Mouse (Mus musculus): Measurements from ENCODE around the gene B3gnt6. TPM values are rescaled to one million over a fixed set of nuclear protein-coding genes. Genes with fewer than 3 reads are reported as not detected.
A peak's percentile ranks its signal among the peaks of the same experiment; 100 is the strongest.

The B3gnt6 gene
- polyA plus RNA-seq, 1 experiment from 2014 or later = not detected

DNA sequence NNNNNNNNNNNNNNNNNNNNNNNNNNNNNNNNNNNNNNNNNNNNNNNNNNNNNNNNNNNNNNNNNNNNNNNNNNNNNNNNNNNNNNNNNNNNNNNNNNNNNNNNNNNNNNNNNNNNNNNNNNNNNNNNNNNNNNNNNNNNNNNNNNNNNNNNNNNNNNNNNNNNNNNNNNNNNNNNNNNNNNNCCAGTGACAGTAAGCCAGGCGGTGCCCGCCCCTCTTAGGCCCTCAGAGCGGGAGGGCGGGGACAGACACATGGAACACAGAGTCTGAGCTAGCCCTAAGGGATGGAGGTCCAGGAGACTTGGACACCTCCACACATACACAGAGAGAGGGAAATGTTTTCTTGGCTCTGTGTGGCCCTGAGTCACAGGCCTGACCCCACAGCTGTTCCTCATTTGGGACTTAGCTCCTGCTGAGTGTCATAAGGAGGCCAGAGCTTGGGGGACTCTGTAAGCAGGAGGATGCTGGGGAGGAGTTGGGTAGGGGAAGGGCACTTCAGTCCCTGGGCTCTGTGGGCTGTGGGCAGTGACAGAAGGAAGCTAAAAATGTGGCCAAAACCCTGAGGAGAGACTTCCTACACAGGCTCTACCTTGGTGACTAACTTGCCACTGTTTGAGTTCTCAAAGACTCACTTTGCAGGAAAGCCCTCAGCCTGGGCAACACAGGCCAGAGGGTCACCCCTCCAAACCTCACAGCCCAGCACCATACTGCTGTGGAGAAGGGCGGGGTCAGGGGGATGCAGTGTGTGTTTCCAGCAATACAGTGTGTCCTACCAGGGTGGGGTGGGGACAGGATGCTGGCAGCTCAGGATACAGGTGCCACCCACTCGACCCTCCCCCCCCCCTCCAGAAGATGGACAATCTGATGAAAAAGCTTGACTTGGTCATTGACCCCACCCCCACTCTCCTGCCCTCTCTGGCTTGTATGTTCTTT lies 27.9 kb downstream of the B3gnt6 start:
- Histone ChIP-seq H3K4me2 (ENCODE audit: low read depth, low read length) (no peak overlapping the region), H3K9ac (ENCODE audit: low read depth, low read length) (no peak overlapping the region)
- peak; percentile 71 for ATAC-seq

DNA sequence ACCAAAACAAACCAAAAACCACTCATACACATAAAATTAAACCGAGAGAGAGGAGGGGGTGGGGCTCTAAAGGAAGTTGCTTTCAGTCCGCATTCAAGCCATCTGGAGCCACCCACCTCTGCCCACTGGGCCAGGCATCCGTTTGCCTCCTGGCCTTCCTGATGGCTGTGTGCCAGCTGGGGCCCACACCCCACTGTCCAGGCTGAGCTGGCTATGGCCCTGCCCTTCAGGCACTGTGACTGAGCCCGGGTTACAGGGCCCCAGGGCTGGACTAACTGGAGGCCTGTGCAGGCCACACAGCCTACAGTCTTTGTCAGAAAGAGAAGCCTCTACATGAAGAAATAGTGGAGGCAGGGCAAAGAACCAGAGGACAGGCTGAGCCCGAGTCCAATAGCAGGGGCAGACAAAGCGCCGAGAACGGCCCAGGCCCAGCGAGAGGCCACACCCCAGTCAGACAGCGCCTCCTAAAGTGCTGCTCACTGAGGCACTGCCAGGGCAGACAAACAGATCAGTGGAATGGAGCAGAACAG lies 34.2 kb downstream of the B3gnt6 start:
- peak overlapping the region; percentile 51 for H3K9ac ChIP-seq (ENCODE audit: low read depth, low read length)

More for the DNA sequence above, 27.9 kb downstream of the B3gnt6 start:
- H3K27ac ChIP-seq (ENCODE audit: low read length) = 0 out of 2 replicates have a peak overlapping the region, but pooled peaks have one; percentile 34
- H3K4me3 ChIP-seq (ENCODE audit: low read length) = no peak overlapping the region
- H3K27me3 ChIP-seq (replicated peaks; ENCODE audit: control insufficient read depth, insufficient read depth, low read length) = no peaks in the 10 kb centered on the region
- peaks cover 20% of the 10 kb centered on the region for H3K4me1 ChIP-seq (ENCODE audit: control insufficient read depth, insufficient read depth, low read length)
- no peaks in the 10 kb centered on the region for H3K36me3 ChIP-seq (ENCODE audit: control insufficient read depth, insufficient read depth, low read length)
- 68% methylated on average over 6 of the region's 6 CpGs for WGBS
- H3K9me3 ChIP-seq (ENCODE audit: control insufficient read depth, low read length) = no peaks in the 10 kb centered on the region

GRCm38 (mm10) chr7:98164382-98164998 lies 34.8 kb downstream of the B3gnt6 start:
- Histone ChIP-seq H3K4me1 (ENCODE audit: control insufficient read depth, insufficient read depth, low read length) (peaks cover 48% of the 10 kb centered on the region), H3K9ac (ENCODE audit: low read depth, low read length) (peak overlapping the region; percentile 51; the same call in 1 of the 2 replicates), H3K4me3 (ENCODE audit: low read length) (no peak overlapping the region), H3K27ac (ENCODE audit: low read length) (peak overlapping the region; percentile 79), H3K36me3 (ENCODE audit: control insufficient read depth, insufficient read depth, low read length) (no peaks in the 10 kb centered on the region), H3K9me3 (ENCODE audit: control insufficient read depth, low read length) (no peaks in the 10 kb centered on the region), H3K4me2 (ENCODE audit: low read depth, low read length) (no peak overlapping the region), H3K27me3 (replicated peaks; ENCODE audit: control insufficient read depth, insufficient read depth, low read length) (no peaks in the 10 kb centered on the region)
- ATAC-seq = no peak
- 73% methylated on average over 9 of the region's 9 CpGs for WGBS

More for the DNA sequence above, 34.2 kb downstream of the B3gnt6 start:
- H3K4me1 ChIP-seq (ENCODE audit: control insufficient read depth, insufficient read depth, low read length) = peaks cover 42% of the 10 kb centered on the region
- 46% methylated on average over 10 of the region's 10 CpGs for WGBS
- H3K36me3 ChIP-seq (ENCODE audit: control insufficient read depth, insufficient read depth, low read length) = no peaks in the 10 kb centered on the region
- H3K27ac ChIP-seq (ENCODE audit: low read length) = peak overlapping the region; percentile 79
- peak; percentile 80 for ATAC-seq
- H3K4me3 ChIP-seq (ENCODE audit: low read length) = no peak overlapping the region
- no peaks in the 10 kb centered on the region for H3K27me3 ChIP-seq (replicated peaks; ENCODE audit: control insufficient read depth, insufficient read depth, low read length)
- H3K9me3 ChIP-seq (ENCODE audit: control insufficient read depth, low read length) = no peaks in the 10 kb centered on the region
- H3K4me2 ChIP-seq (ENCODE audit: low read depth, low read length) = no peak overlapping the region; the same call in 1 of the 2 replicates

DNA sequence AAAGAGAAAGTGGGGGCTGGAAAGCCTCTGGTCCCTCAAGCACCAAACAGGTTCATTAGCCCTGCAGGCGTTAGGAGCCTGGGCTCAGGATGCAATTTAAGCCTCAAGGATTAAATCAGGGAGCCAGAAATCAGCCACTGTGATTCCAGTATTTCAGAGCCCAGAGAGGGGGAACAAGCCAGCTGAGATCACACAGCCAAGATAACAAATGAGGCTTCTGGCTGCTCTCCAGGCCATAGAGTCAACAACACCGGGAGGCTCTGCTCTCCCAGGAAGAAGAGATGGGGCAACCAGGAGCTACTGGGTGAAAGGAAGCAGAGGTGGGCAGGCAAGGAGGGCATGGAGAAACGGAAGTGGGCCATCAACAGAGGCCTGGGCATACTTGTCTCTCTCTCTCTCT lies 35.6 kb downstream of the B3gnt6 start:
- WGBS = 43% methylated on average over 3 of the region's 3 CpGs
- Histone ChIP-seq H3K36me3 (ENCODE audit: control insufficient read depth, insufficient read depth, low read length) (no peaks in the 10 kb centered on the region), H3K9me3 (ENCODE audit: control insufficient read depth, low read length) (no peaks in the 10 kb centered on the region), H3K4me3 (ENCODE audit: low read length) (no peak overlapping the region), H3K4me1 (ENCODE audit: control insufficient read depth, insufficient read depth, low read length) (peaks cover 56% of the 10 kb centered on the region), H3K27me3 (replicated peaks; ENCODE audit: control insufficient read depth, insufficient read depth, low read length) (no peaks in the 10 kb centered on the region), H3K27ac (ENCODE audit: low read length) (0 out of 2 replicates have a peak overlapping the region, but pooled peaks have one; percentile 15), H3K4me2 (ENCODE audit: low read depth, low read length) (no peak overlapping the region), H3K9ac (ENCODE audit: low read depth, low read length) (no peak overlapping the region)
- no peak for ATAC-seq

DNA sequence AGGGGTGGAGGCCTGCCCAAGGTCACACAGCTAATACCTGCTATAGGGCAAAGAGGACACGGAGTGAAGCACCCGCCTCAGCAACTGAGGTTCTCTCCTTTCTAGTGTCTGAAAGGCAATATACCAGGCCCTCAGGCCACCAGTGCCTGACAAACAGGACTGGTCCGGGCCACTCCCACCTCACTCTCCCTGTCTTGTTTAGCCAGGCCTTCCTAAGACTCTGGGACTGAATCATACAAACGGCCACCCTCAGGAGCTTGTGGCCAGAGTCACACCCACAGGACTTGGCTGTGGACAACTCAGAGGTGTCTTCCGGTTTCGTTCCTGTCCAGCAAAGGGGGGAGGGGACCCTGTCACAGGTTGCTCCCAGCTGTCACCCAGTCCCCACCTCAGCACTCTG lies 37.0 kb downstream of the B3gnt6 start:
- Histone ChIP-seq H3K4me1 (ENCODE audit: control insufficient read depth, insufficient read depth, low read length) (peaks cover 70% of the 10 kb centered on the region), H3K4me3 (ENCODE audit: low read length) (no peak overlapping the region), H3K27ac (ENCODE audit: low read length) (no peak overlapping the region), H3K4me2 (ENCODE audit: low read depth, low read length) (no peak overlapping the region), H3K9ac (ENCODE audit: low read depth, low read length) (no peak overlapping the region), H3K36me3 (ENCODE audit: control insufficient read depth, insufficient read depth, low read length) (no peaks in the 10 kb centered on the region), H3K27me3 (replicated peaks; ENCODE audit: control insufficient read depth, insufficient read depth, low read length) (no peaks in the 10 kb centered on the region), H3K9me3 (ENCODE audit: control insufficient read depth, low read length) (no peaks in the 10 kb centered on the region)
- WGBS = 44% methylated on average over 6 of the region's 6 CpGs
- ATAC-seq = no peak

- Histone ChIP-seq H3K9ac (ENCODE audit: low read depth, low read length) (peak overlapping the region; percentile 27; the same call in 1 of the 2 replicates), H3K27me3 (replicated peaks; ENCODE audit: control insufficient read depth, insufficient read depth, low read length) (no peaks in the 10 kb centered on the region), H3K4me3 (ENCODE audit: low read length) (no peak overlapping the region), H3K36me3 (ENCODE audit: control insufficient read depth, insufficient read depth, low read length) (no peaks in the 10 kb centered on the region), H3K27ac (ENCODE audit: low read length) (0 out of 2 replicates have a peak overlapping the region, but pooled peaks have one; percentile 40), H3K4me1 (ENCODE audit: control insufficient read depth, insufficient read depth, low read length) (peaks cover 75% of the 10 kb centered on the region), H3K4me2 (ENCODE audit: low read depth, low read length) (no peak overlapping the region), H3K9me3 (ENCODE audit: control insufficient read depth, low read length) (no peaks in the 10 kb centered on the region)
- 47% methylated on average over 8 of the region's 8 CpGs for WGBS
- no peak for ATAC-seq
These were observed 39.1 kb downstream of the B3gnt6 start for GRCm38 (mm10) chr7:98160041-98160740.

DNA sequence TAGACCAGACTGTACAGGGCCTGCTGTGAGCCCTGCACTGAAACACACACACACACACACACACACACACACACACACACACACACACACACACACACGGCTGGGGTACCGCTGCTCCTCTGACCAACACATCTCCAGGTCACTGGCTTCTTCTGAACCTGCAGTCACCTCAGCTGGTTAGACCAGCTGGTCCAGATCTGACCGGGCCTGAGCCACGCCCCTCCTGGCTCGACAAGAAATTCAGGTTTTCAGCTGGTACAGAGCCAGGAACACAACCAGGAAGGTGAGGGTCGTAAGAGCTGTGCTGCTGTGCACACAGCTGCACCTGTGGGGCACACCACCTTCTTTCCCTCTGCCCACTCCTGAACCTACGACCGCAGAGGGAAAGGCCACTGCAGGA lies 40.8 kb downstream of the B3gnt6 start:
- Histone ChIP-seq H3K4me2 (ENCODE audit: low read depth, low read length) (no peak overlapping the region), H3K36me3 (ENCODE audit: control insufficient read depth, insufficient read depth, low read length) (no peaks in the 10 kb centered on the region), H3K4me3 (ENCODE audit: low read length) (no peak overlapping the region), H3K4me1 (ENCODE audit: control insufficient read depth, insufficient read depth, low read length) (peaks cover 62% of the 10 kb centered on the region), H3K27ac (ENCODE audit: low read length) (peak overlapping the region; percentile 30; the same call in 1 of the 2 replicates), H3K27me3 (replicated peaks; ENCODE audit: control insufficient read depth, insufficient read depth, low read length) (no peaks in the 10 kb centered on the region), H3K9ac (ENCODE audit: low read depth, low read length) (no peak overlapping the region), H3K9me3 (ENCODE audit: control insufficient read depth, low read length) (no peaks in the 10 kb centered on the region)
- ATAC-seq = peak; percentile 69
- 31% methylated on average over 8 of the region's 8 CpGs for WGBS

DNA sequence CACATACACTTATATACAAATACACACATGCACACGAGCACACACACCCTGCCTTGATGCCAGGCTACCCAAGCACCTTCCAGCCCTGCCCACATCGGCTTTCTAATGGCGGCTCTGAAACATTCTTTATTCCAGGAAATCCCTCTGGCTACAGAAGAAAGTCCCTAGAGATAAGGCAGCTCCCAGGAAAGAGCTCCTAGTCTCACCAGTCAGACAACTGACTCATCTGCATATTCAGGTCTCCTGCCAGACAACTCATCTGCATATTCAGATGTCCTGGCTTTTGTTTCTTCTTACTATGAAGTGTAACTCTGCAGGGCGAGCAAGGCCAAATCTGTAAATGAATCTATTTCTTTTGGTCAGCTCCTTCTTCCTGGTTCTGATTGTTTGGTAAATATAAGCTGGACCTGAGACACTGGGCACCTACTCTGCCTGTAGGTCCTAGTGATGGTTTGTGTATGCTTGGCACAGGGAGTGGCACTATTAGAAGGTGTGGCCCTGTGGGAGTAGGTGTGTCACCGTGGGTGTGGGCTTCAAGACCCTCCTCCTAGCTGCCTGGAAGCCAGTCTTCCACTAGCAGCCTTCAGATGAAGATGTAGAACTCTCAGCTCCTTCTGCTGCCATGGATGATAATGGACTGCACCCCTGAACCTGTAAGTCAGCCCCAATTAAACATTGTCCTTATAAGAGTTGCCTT lies 41.5 kb downstream of the B3gnt6 start:
- no peaks in the 10 kb centered on the region for H3K36me3 ChIP-seq (ENCODE audit: control insufficient read depth, insufficient read depth, low read length)
- no peaks in the 10 kb centered on the region for H3K9me3 ChIP-seq (ENCODE audit: control insufficient read depth, low read length)
- H3K4me2 ChIP-seq (ENCODE audit: low read depth, low read length) = no peak overlapping the region
- H3K4me3 ChIP-seq (ENCODE audit: low read length) = no peak overlapping the region
- 43% methylated on average over 5 of the region's 5 CpGs for WGBS
- peaks cover 59% of the 10 kb centered on the region for H3K4me1 ChIP-seq (ENCODE audit: control insufficient read depth, insufficient read depth, low read length)
- H3K9ac ChIP-seq (ENCODE audit: low read depth, low read length) = no peak overlapping the region
- no peak for ATAC-seq
- H3K27ac ChIP-seq (ENCODE audit: low read length) = peak overlapping the region; percentile 21; the same call in 1 of the 2 replicates
- no peaks in the 10 kb centered on the region for H3K27me3 ChIP-seq (replicated peaks; ENCODE audit: control insufficient read depth, insufficient read depth, low read length)
